Mouse (Mus musculus) bone marrow, adult 2 months (tissue): ENCODE results near the gene Ncbp3. TPM values are rescaled to one million over a fixed set of nuclear protein-coding genes. Genes with fewer than 3 reads are reported as not detected.

Experiments
- H3K27ac ChIP-seq: fragments of 200-500 bp; 2 replicates; pipeline ENCODE4 v1.5.1; 2012; ENCODE audit warnings: low read depth, mild to moderate bottlenecking, control low read depth, inconsistent platforms, low read length; ENCODE audit not compliant: control insufficient read depth, poor library complexity, insufficient read depth
- H3K4me1 ChIP-seq: fragments of 200-500 bp; 2 replicates; pipeline ENCODE4 v1.6.1; 2011; ENCODE audit warnings: low read length; ENCODE audit not compliant: control insufficient read depth, insufficient read depth
- H3K4me3 ChIP-seq: fragments of 200-500 bp; replicated peaks from 2 replicates; pipeline ENCODE3; 2011; ENCODE audit warnings: mild to moderate bottlenecking, low read depth, low read length, control low read depth; ENCODE audit not compliant: control insufficient read depth
- CTCF ChIP-seq: fragments of 200-500 bp; IDR thresholded peaks from 2 replicates; pipeline ENCODE4 v1.5.1; 2011; ENCODE audit warnings: low read length, control low read depth; ENCODE audit not compliant: control insufficient read depth, insufficient read depth
- POLR2A ChIP-seq: fragments of 200-500 bp; IDR thresholded peaks from 2 replicates; pipeline ENCODE4 v1.6.1; 2011; ENCODE audit warnings: low read depth, mild to moderate bottlenecking, control low read depth, low read length, borderline replicate concordance; ENCODE audit not compliant: control insufficient read depth
- WGBS: fragments of 180-500 bp; shearing (Covaris S2); methylation state at CpG from one replicate; pipeline ENCODE4 v1.1.7; 2018; 5-methylcytosine and 5-hydroxymethylcytosine counted together
- polyA plus RNA-seq: library from polyadenylated mRNA; stranded (reverse); fragments of >200 nt; gene quantifications from 2 replicates; pipeline ENCODE4 v1.2.4, GENCODE M21; 2011; ENCODE audit warnings: low replicate concordance; ENCODE audit not compliant: missing spikeins, insufficient read depth, insufficient read length

Gene Ncbp3
- polyA plus RNA-seq, 1 experiment = 8.0 TPM

GRCm38 (mm10) chr11:73039102-73039799 lies 8.3 kb upstream of the Ncbp3 start:
- peaks cover 2% of the 10 kb centered on the region; the same call in 1 of the 2 replicates for H3K4me1 ChIP-seq
- H3K4me3 ChIP-seq = no peak overlapping the region
- 58% methylated on average over 9 of the region's 9 CpGs for WGBS
- TF ChIP-seq POLR2A (no peak), CTCF (peak; percentile 73)
- no peak overlapping the region for H3K27ac ChIP-seq

DNA sequence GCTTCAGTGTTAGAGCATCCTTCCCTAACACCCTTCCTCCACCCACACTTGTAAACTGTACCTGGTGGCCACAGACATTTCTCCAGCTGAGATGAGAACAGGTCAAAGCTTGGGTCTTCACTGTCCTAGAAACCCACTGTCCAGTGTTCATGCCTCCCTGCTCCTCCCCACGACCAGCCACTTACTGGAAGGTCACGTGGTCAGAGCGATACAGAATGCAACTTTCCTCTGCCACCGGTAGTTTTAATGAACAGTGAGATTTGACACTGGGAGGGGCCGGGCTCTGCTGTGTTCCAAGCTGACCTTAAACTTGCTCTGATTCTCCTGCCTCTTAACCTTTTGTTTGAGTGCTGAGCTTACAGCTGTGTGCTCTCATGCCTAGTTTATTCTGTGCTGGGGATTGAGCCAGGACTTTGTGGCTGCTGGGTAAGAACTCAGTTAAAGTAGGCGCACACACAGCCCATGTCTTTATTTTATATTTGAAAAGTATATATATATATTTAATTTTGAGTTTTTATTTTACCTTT lies 3.3 kb upstream of the Ncbp3 start:
- Histone ChIP-seq H3K4me1 (no peaks in the 10 kb centered on the region; the same call in none of the 2 replicates), H3K4me3 (no peak overlapping the region), H3K27ac (no peak overlapping the region)
- WGBS = 77% methylated on average over 6 of the region's 6 CpGs
- TF ChIP-seq POLR2A (no peak), CTCF (no peak)

DNA sequence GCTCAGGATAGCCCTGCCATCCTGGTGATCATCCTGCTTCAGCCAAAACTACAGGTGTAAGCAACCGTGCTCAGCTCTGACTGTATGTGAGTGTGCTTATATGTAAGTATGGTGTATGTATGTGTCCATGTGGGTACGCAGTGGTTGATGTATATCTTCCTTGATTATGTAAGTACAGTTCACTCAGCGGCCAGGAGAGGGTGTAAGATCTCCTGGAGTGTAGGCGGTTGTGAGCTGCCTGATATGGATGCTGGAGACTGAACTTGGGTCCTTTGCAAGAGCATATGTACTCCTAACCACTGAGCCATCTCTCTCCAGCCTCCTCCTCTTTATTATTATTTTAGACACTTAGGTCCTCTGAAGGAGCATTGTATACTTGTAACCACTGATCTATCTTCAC lies 2.8 kb upstream of the Ncbp3 start:
- H3K4me1 ChIP-seq = no peaks in the 10 kb centered on the region; the same call in none of the 2 replicates
- 57% methylated on average over 4 of the region's 4 CpGs for WGBS
- no peak overlapping the region for H3K4me3 ChIP-seq
- no peak for TF ChIP-seq CTCF
- TF ChIP-seq POLR2A = no peak
- H3K27ac ChIP-seq = no peak overlapping the region

GRCm38 (mm10) chr11:73048030-73048876 lies 670 bp downstream of the Ncbp3 start:
- 2% methylated on average over 55 of the region's 55 CpGs for WGBS
- TF ChIP-seq CTCF = no peak
- no peak for TF ChIP-seq POLR2A
- Histone ChIP-seq H3K4me1 (no peaks in the 10 kb centered on the region; the same call in none of the 2 replicates), H3K27ac (peak overlapping the region; percentile 82), H3K4me3 (peak overlapping the region; percentile 97)

GRCm38 (mm10) chr11:73049335-73049734 lies 1.8 kb downstream of the Ncbp3 start:
- 14% methylated on average over 4 of the region's 4 CpGs for WGBS
- no peak overlapping the region for H3K27ac ChIP-seq
- no peak overlapping the region for H3K4me3 ChIP-seq
- H3K4me1 ChIP-seq = no peaks in the 10 kb centered on the region; the same call in none of the 2 replicates
- TF ChIP-seq POLR2A (no peak), CTCF (peak; percentile 77)

GRCm38 (mm10) chr11:73052795-73053194 lies 5.2 kb downstream of the Ncbp3 start:
- 75% methylated on average over 1 of the region's 1 CpGs for WGBS
- TF ChIP-seq POLR2A (no peak), CTCF (no peak)
- H3K4me3 ChIP-seq = no peak overlapping the region

GRCm38 (mm10) chr11:73057701-73058100 lies 10.1 kb downstream of the Ncbp3 start:
- Histone ChIP-seq H3K4me1 (no peaks in the 10 kb centered on the region), H3K4me3 (no peak overlapping the region), H3K27ac (no peak overlapping the region)
- no peak for TF ChIP-seq POLR2A
- WGBS = 64% methylated on average over 5 of the region's 5 CpGs

More at GRCm38 (mm10) chr11:73052795-73053194, 5.2 kb downstream of the Ncbp3 start:
- H3K4me1 ChIP-seq = no peaks in the 10 kb centered on the region; the same call in none of the 2 replicates
- no peak overlapping the region for H3K27ac ChIP-seq

DNA sequence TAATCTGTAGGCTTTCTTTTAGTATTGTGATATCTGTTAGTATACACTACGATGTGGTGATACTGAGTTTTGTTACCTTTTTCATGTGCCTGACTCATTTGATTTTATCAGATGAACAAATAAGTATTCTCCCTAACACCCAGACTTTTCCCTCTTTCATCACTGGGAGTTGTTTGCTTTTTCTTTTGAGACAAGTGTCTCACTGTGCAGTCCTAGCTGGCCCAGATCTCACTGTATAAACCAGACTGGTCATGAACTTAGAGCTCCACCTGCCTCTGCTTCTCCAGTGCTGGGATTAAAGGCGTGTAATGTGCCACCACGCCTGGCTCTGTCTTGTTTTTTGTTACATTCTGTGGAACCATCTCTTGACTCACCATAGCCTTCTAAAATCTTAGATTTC lies 12.0 kb downstream of the Ncbp3 start:
- WGBS = 84% methylated on average over 3 of the region's 3 CpGs
- no peak overlapping the region for H3K27ac ChIP-seq
- TF ChIP-seq POLR2A (no peak), CTCF (no peak)

More for the DNA sequence above, 12.0 kb downstream of the Ncbp3 start:
- H3K4me3 ChIP-seq = no peak overlapping the region
- no peaks in the 10 kb centered on the region for H3K4me1 ChIP-seq
